Mouse (Mus musculus): ENCODE data around the gene St5.

St5 gene

GRCm38 (mm10) chr7:109641102-109641501 is 62.3 kb downstream of the St5 start:
- DNase-seq (ENCODE audit: low read depth, low spot score), result no peak

- DNase-seq (ENCODE audit: low read depth, low spot score), result no peak
These were observed 66.0 kb downstream of the St5 start for GRCm38 (mm10) chr7:109637391-109637790.

GRCm38 (mm10) chr7:109636086-109636792 is 67.2 kb downstream of the St5 start:
- no peak for DNase-seq (ENCODE audit: low read depth, low spot score)

GRCm38 (mm10) chr7:109633404-109634085 is 69.9 kb downstream of the St5 start:
- no peak for DNase-seq (ENCODE audit: low read depth, low spot score)

- no peak for DNase-seq (ENCODE audit: low read depth, low spot score)
These were observed 72.1 kb downstream of the St5 start for GRCm38 (mm10) chr7:109631330-109631729.

GRCm38 (mm10) chr7:109629871-109630778 is 73.3 kb downstream of the St5 start:
- no peak for DNase-seq (ENCODE audit: low read depth, low spot score)

- DNase-seq (ENCODE audit: low read depth, low spot score), result no peak
These were observed 74.3 kb downstream of the St5 start for GRCm38 (mm10) chr7:109628935-109629609.

GRCm38 (mm10) chr7:109627851-109628250 is 75.6 kb downstream of the St5 start:
- DNase-seq (ENCODE audit: low read depth, low spot score), result no peak

GRCm38 (mm10) chr7:109622234-109622838 is 81.1 kb downstream of the St5 start:
- DNase-seq (ENCODE audit: low read depth, low spot score), result no peak

- DNase-seq (ENCODE audit: low read depth, low spot score), result no peak
These were observed 82.4 kb downstream of the St5 start for GRCm38 (mm10) chr7:109620967-109621366.

- no peak for DNase-seq (ENCODE audit: low read depth, low spot score)
These were observed 83.1 kb downstream of the St5 start for GRCm38 (mm10) chr7:109620288-109620687.

GRCm38 (mm10) chr7:109618721-109619120 is 84.7 kb downstream of the St5 start:
- peak; percentile 73 for DNase-seq (ENCODE audit: low read depth, low spot score)

GRCm38 (mm10) chr7:109617838-109618237 is 85.6 kb downstream of the St5 start:
- DNase-seq (ENCODE audit: low read depth, low spot score), result no peak

GRCm38 (mm10) chr7:109616034-109616979 is 87.1 kb downstream of the St5 start:
- DNase-seq (ENCODE audit: low read depth, low spot score), result peak; percentile 98

- no peak for DNase-seq (ENCODE audit: low read depth, low spot score)
These were observed 87.8 kb downstream of the St5 start for GRCm38 (mm10) chr7:109615601-109616000.

GRCm38 (mm10) chr7:109614939-109615338 is 88.5 kb downstream of the St5 start:
- DNase-seq (ENCODE audit: low read depth, low spot score), result no peak

GRCm38 (mm10) chr7:109613531-109614021 is 89.8 kb downstream of the St5 start:
- DNase-seq (ENCODE audit: low read depth, low spot score), result peak; percentile 66

GRCm38 (mm10) chr7:109613051-109613450 is 90.4 kb downstream of the St5 start:
- DNase-seq (ENCODE audit: low read depth, low spot score), result peak; percentile 22

- no peak for DNase-seq (ENCODE audit: low read depth, low spot score)
These were observed 90.9 kb downstream of the St5 start for GRCm38 (mm10) chr7:109612531-109612930.

- DNase-seq (ENCODE audit: low read depth, low spot score), result no peak
These were observed 93.1 kb downstream of the St5 start for GRCm38 (mm10) chr7:109610348-109610747.

Measured in ES-CJ7 (cell line).